Mouse (Mus musculus) CH12.LX (cell line): ENCODE results near the gene Cd207. TPM values are rescaled to one million over a fixed set of nuclear protein-coding genes. Genes with fewer than 3 reads are reported as not detected.

Source experiments
- DNase-seq: peaks from one replicate; pipeline ENCODE4 v3.0.0-alpha.2; 2013; ENCODE audit errors: extremely low read depth
- H3K27ac ChIP-seq: 2 replicates; pipeline ENCODE4 v1.5.1; 2012; ENCODE audit warnings: low read depth, mild to moderate bottlenecking, control low read depth, moderate library complexity; ENCODE audit not compliant: insufficient read depth
- H3K27me3 ChIP-seq: replicated peaks from 2 replicates; pipeline ENCODE3; 2012; ENCODE audit warnings: inconsistent platforms
- H3K36me3 ChIP-seq, 2 experiments: replicated peaks in 1 of 2; 2 replicates each; pipeline versions ENCODE3 to v1.6.1; 2012; ENCODE audit warnings: inconsistent platforms in 1 of 2, low read length in 1 of 2, mild to moderate bottlenecking in 1 of 2, mixed read lengths in 1 of 2, moderate library complexity in 1 of 2; ENCODE audit not compliant: control insufficient read depth in 1 of 2, insufficient read depth in 1 of 2
- H3K4me1 ChIP-seq, 2 experiments: 2 replicates each; pipeline ENCODE4 v1.6.1; 2012; ENCODE audit warnings: inconsistent platforms in 1 of 2, moderate library complexity in 1 of 2; ENCODE audit not compliant: insufficient read depth in 2 of 2, control insufficient read depth in 1 of 2
- H3K4me2 ChIP-seq: 2 replicates; pipeline ENCODE4 v1.6.1; 2012; ENCODE audit warnings: low read depth, mild to moderate bottlenecking, control low read depth; ENCODE audit not compliant: poor library complexity, insufficient read depth, severe bottlenecking
- H3K4me3 ChIP-seq, 3 experiments: fragments of 150-350 bp in 1 of 3; sonication (generic) in 1 of 3; replicated peaks in 1 of 3; 2 replicates each; pipeline versions ENCODE3 to v1.5.1; 2011 to 2012; ENCODE audit warnings: low read depth in 2 of 3, low read length in 2 of 3, mild to moderate bottlenecking in 2 of 3, moderate library complexity in 2 of 3, control low read depth in 1 of 3, improper control_type of control experiment in 1 of 3, inconsistent platforms in 1 of 3, mixed read lengths in 1 of 3; ENCODE audit not compliant: poor library complexity in 1 of 3
- H3K79me2 ChIP-seq: replicated peaks from 2 replicates; pipeline ENCODE4 v1.6.1; 2012; ENCODE audit warnings: mild to moderate bottlenecking, moderate library complexity; ENCODE audit not compliant: control insufficient read depth, poor library complexity, insufficient read depth, severe bottlenecking; ENCODE audit errors: extremely low read depth
- H3K9ac ChIP-seq: 2 replicates; pipeline ENCODE4 v1.6.1; 2012; ENCODE audit warnings: low read depth, mild to moderate bottlenecking, control low read depth, moderate library complexity; ENCODE audit not compliant: insufficient read depth
- H3K9me3 ChIP-seq: replicated peaks from 2 replicates; pipeline ENCODE3; 2012; ENCODE audit warnings: low read length, inconsistent platforms, mixed read lengths
- BHLHE40 ChIP-seq: IDR thresholded peaks from 2 replicates; pipeline ENCODE4 v1.6.1; 2011; ENCODE audit warnings: mild to moderate bottlenecking, low read depth, low read length, improper control_type of control experiment
- CHD1 ChIP-seq: IDR thresholded peaks from 2 replicates; pipeline ENCODE4 v1.6.1; 2012; ENCODE audit warnings: low read depth, low read length, improper control_type of control experiment, inconsistent platforms
- CHD2 ChIP-seq: IDR thresholded peaks from 2 replicates; pipeline ENCODE4 v1.6.1; 2011; ENCODE audit warnings: low read length, improper control_type of control experiment
- CTCF ChIP-seq, 2 experiments: IDR thresholded peaks in 1 of 2; conservative IDR thresholded peaks in 1 of 2; 2 replicates each; pipeline ENCODE4 v1.5.1; 2011 to 2012; ENCODE audit warnings: low read depth in 2 of 2, low read length in 2 of 2, improper control_type of control experiment in 1 of 2, inconsistent platforms in 1 of 2, mild to moderate bottlenecking in 1 of 2, moderate library complexity in 1 of 2
- E2F4 ChIP-seq: IDR thresholded peaks from 2 replicates; pipeline ENCODE4 v1.6.1; 2011; ENCODE audit warnings: low read depth, low read length, improper control_type of control experiment; ENCODE audit not compliant: insufficient replicate concordance
- ELF1 ChIP-seq: IDR thresholded peaks from 2 replicates; pipeline ENCODE4 v1.6.1; 2014; ENCODE audit warnings: low read depth, mild to moderate bottlenecking, inconsistent platforms, low read length, improper control_type of control experiment
- EP300 ChIP-seq: IDR thresholded peaks from 2 replicates; pipeline ENCODE4 v1.6.1; 2011; ENCODE audit warnings: low read length, improper control_type of control experiment
- GABPA ChIP-seq: IDR thresholded peaks from 2 replicates; pipeline ENCODE4 v1.6.1; 2012; ENCODE audit warnings: low read depth, low read length, improper control_type of control experiment, inconsistent platforms; ENCODE audit not compliant: insufficient replicate concordance
- HCFC1 ChIP-seq: IDR thresholded peaks from 2 replicates; pipeline ENCODE4 v1.6.1; 2012; ENCODE audit warnings: low read depth, mild to moderate bottlenecking, inconsistent platforms, low read length, improper control_type of control experiment
- IRF4 ChIP-seq: IDR thresholded peaks from 2 replicates; pipeline ENCODE4 v1.6.1; 2014; ENCODE audit warnings: low read depth, mild to moderate bottlenecking, inconsistent platforms, low read length, improper control_type of control experiment
- JUN ChIP-seq: IDR thresholded peaks from 2 replicates; pipeline ENCODE4 v1.6.1; 2011; ENCODE audit warnings: low read depth, mild to moderate bottlenecking, low read length, improper control_type of control experiment, moderate library complexity; ENCODE audit not compliant: insufficient read depth
- KAT2A ChIP-seq: IDR thresholded peaks from 2 replicates; pipeline ENCODE4 v1.6.1; 2012; ENCODE audit warnings: low read length, improper control_type of control experiment, inconsistent platforms; ENCODE audit not compliant: insufficient replicate concordance
- MAFK ChIP-seq: IDR thresholded peaks from 2 replicates; pipeline ENCODE4 v1.6.1; 2011; ENCODE audit warnings: low read length, improper control_type of control experiment; ENCODE audit not compliant: insufficient replicate concordance
- MAX ChIP-seq: IDR thresholded peaks from 2 replicates; pipeline ENCODE4 v1.6.1; 2011; ENCODE audit warnings: low read length, improper control_type of control experiment
- MAZ ChIP-seq: IDR thresholded peaks from 2 replicates; pipeline ENCODE4 v1.6.1; 2012; ENCODE audit warnings: low read depth, mild to moderate bottlenecking, inconsistent platforms, low read length, improper control_type of control experiment, moderate library complexity
- NRF1 ChIP-seq: IDR thresholded peaks from 2 replicates; pipeline ENCODE4 v1.6.1; 2014; ENCODE audit warnings: low read depth, mild to moderate bottlenecking, inconsistent platforms, low read length, improper control_type of control experiment, moderate library complexity
- RAD21 ChIP-seq: IDR thresholded peaks from 2 replicates; pipeline ENCODE4 v1.6.1; 2011; ENCODE audit warnings: low read depth, mild to moderate bottlenecking, low read length, improper control_type of control experiment, moderate library complexity
- UBTF ChIP-seq: IDR thresholded peaks from 2 replicates; pipeline ENCODE4 v1.6.1; 2012; ENCODE audit warnings: low read depth, mild to moderate bottlenecking, inconsistent platforms, low read length, improper control_type of control experiment, moderate library complexity
- USF2 ChIP-seq: conservative IDR thresholded peaks from 2 replicates; pipeline ENCODE4 v1.6.1; 2011; ENCODE audit warnings: low read depth, low read length, improper control_type of control experiment
- ZMIZ1 ChIP-seq: IDR thresholded peaks from 2 replicates; pipeline ENCODE4 v1.6.1; 2012; ENCODE audit warnings: low read depth, mild to moderate bottlenecking, inconsistent platforms, low read length, improper control_type of control experiment
- dilution Hi-C: fragments of 300-500 bp; cut with MboI; formaldehyde crosslinking; loops from 2 replicates; pipeline ENCODE4 v1.14.3; 2020; ENCODE audit warnings: low sequenced_read_pairs; ENCODE audit not compliant: extremely low pct_unique_long_range_greater_than_20kb, extremely low pct_ligation_motif_present
- in situ Hi-C: fragments of 300-500 bp; cut with MboI; formaldehyde crosslinking; loops from 3 replicates; pipeline ENCODE4 v1.14.3; 2019; ENCODE audit warnings: low sequenced_read_pairs, low pct_ligation_motif_present, low pct_unique_long_range_greater_than_20kb, mixed read lengths
- polyA plus RNA-seq: library from polyadenylated mRNA; unstranded; fragments of >175 nt; gene quantifications from 2 replicates; pipeline ENCODE4 v1.2.1, GENCODE M21; 2012; ENCODE audit warnings: low read depth; ENCODE audit not compliant: insufficient read length
- total RNA-seq, 2 experiments: library from RNA; depleted of rRNA; stranded (reverse); fragments of 300-350 nt in 1 of 2; fragments of >200 nt in 1 of 2; gene quantifications; 2 replicates each; pipeline ENCODE4 v1.2.3; 2012 to 2014

The Cd207 gene
- total and polyA plus RNA-seq, 3 experiments = not detected

- TF ChIP-seq NRF1 (no peak), USF2 (no peak), ZMIZ1 (no peak)
- H3K4me2 ChIP-seq = no peak overlapping the region
- H3K36me3 ChIP-seq = no peaks in the 10 kb centered on the region
- no peaks in the 10 kb centered on the region for H3K9me3 ChIP-seq
- H3K79me2 ChIP-seq = no peaks in the 10 kb centered on the region
- no peaks in the 10 kb centered on the region for H3K4me1 ChIP-seq
- DNase-seq = no peak
- no peak overlapping the region for H3K27ac ChIP-seq
- H3K27me3 ChIP-seq = peaks cover 92% of the 10 kb centered on the region
- H3K4me3 ChIP-seq = no peak overlapping the region
- in situ Hi-C loops = loop anchor here (25.0 kb wide), 1 partner anchor 303 kb away; no protein-coding TSS in a partner anchor
- dilution Hi-C loops = no loop called here
- H3K9ac ChIP-seq = no peak overlapping the region
Observed at GRCm38 (mm10) chr6:83665009-83665408, 12.6 kb downstream of the Cd207 start.

- H3K79me2 ChIP-seq = no peaks in the 10 kb centered on the region
- no peaks in the 10 kb centered on the region for H3K36me3 ChIP-seq
- H3K4me3 ChIP-seq = no peak overlapping the region
- in situ Hi-C loops = loop anchor here (25.0 kb wide), 1 partner anchor 299 kb away; no protein-coding TSS in a partner anchor
- H3K27ac ChIP-seq = no peak overlapping the region
- dilution Hi-C loops = no loop called here
- TF ChIP-seq CTCF (conservative IDR thresholded peaks at IDR 0.05 in 1 of 2, IDR thresholded peaks at IDR 0.05 in 1 of 2; ENCODE audit: low read depth in 2 of 2, low read length in 2 of 2) (no peak), RAD21 (no peak), E2F4 (no peak), MAFK (no peak), EP300 (no peak), ELF1 (no peak), KAT2A (no peak), MAX (no peak), UBTF (no peak), CHD2 (no peak), GABPA (no peak), CHD1 (no peak), USF2 (no peak), JUN (no peak), BHLHE40 (no peak), HCFC1 (no peak), MAZ (no peak), IRF4 (no peak)
- peaks cover 98% of the 10 kb centered on the region for H3K27me3 ChIP-seq
- no peak overlapping the region for H3K9ac ChIP-seq
- no peak overlapping the region for H3K4me2 ChIP-seq
- H3K9me3 ChIP-seq = no peaks in the 10 kb centered on the region
- H3K4me1 ChIP-seq = no peaks in the 10 kb centered on the region
- DNase-seq = no peak
Observed at GRCm38 (mm10) chr6:83660821-83661220, 16.8 kb downstream of the Cd207 start.
